Mouse (Mus musculus) induced T-regulatory cell, adult 2 months (primary cell): ENCODE results near the gene Faf1.
"Not testable (repeated sequence)": the region's sequence is repeated elsewhere in the genome, so short reads cannot be mapped to it uniquely, and the experiment has no call there.

Experiments
- DNase-seq: peaks from one replicate; pipeline ENCODE4 v3.0.0-alpha.2; 2012; ENCODE audit warnings: low read depth

The Faf1 gene

DNA sequence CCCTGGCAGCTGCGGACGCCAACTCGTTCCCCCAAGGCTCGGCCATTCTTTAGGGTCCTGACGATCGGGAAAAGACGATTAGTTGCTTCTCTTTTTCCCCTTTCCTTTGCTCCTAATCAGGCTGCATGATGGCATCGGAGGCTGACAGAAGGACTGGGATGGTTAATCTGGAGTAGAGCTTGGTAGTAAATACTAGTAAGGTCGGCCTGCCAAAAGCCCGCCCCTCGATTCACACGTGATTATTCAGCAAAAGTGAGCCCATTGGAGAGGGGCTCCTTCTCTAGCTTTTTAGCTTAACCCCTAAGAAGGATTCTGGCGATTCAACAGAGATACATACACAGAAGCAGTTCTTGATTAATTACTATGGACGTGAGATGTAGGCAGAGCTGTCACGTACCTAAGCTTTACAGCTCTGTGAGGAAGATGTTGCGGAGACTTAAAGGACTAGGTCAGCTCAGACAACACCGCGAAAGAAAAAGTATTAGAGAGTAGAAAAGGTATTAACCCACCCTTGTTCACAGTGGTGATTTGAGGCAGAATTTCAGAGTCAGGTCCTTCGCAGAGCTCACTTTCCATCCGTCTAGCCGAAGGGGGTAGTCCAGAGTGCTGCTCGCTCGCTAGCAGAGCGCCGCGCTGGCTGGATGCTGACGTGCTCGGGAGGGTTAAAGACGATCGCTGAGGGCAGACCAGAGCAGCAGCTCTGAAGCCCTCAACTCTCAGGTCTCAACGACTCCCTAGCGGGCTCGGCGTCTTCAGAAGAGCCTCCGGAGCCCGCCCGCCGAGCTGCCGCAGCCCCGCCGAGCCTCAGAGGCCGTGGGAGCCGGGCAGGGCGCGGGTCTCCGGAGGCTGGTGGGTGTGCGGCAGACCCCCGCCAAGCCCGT lies 11.0 kb upstream of the Faf1 start:
- peak; percentile 82 for DNase-seq

- DNase-seq = peak; percentile 69
Observed at GRCm38 (mm10) chr4:109665982-109666460, 10.4 kb upstream of the Faf1 start.

DNA sequence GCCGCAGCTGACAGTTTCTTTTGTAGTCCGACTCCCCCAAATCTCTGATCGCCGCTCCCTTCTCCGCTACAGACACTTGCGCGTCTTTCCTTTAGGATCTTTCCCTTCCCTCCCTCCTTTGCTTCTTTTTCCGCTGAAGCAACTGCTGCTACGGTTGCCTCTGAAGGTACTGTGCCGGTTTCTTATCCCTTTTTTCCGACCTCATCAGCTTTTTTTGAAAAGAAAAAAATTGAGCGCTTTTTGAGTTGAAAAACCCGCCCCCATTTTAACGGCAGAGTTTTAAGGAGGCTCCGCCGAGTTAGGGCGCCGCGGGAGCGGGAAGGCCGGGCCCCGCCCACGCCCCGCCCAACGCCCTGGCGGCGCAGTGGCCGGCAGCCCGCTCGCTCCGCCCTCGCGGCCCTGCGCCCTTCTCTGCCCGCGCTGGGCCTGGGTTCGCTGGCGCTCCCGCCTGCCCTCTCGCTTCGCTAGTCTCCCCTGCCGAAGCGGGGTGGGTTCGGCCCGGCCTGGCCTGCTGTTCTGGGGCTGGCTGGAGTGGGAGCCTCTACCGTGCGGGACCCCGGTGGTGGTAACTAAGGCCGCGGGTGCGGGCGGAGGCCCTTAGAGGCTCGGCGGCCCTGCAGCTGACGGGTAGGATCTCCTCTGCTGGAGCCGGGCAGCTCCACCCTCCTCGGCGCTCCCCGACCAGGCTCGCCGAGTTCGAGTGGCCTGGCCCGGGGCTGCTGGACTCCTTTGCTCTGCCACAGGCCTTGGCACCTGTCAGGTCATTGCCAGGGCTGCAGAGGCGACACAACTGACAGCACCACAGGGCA lies 9.7 kb upstream of the Faf1 start, which contains the start of gene Cdkn2c:
TSS of gene Cdkn2c (minus strand) at position 729 of the 809 bp plus-strand sequence.
- DNase-seq = peak; percentile 93

- DNase-seq = no peak
Observed at GRCm38 (mm10) chr4:109667518-109667917, 8.9 kb upstream of the Faf1 start.

- peak; percentile 80 for DNase-seq
Observed at GRCm38 (mm10) chr4:109670213-109670612, 6.2 kb upstream of the Faf1 start.

DNA sequence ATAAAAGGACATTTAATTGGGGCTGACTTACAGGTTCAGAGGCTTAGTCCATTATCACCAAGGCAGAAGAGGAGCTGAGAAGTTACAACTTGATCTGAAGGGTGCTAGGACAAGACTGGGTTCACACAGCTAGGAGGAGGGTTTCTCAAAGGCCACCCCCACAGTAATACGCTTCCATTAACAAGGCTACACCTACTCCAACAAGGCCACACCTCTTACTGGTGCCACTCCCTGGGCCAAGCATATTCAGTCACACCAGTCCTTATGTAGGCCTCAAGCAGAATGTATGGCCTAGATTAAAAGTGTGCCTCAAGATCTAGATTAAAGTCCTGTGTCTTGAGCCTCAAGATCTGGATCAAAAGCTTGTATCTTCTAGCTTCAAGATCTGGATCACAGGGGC lies 4.4 kb upstream of the Faf1 start:
- no peak for DNase-seq

- no peak for DNase-seq
Observed at GRCm38 (mm10) chr4:109674097-109674496, 2.3 kb upstream of the Faf1 start.

DNA sequence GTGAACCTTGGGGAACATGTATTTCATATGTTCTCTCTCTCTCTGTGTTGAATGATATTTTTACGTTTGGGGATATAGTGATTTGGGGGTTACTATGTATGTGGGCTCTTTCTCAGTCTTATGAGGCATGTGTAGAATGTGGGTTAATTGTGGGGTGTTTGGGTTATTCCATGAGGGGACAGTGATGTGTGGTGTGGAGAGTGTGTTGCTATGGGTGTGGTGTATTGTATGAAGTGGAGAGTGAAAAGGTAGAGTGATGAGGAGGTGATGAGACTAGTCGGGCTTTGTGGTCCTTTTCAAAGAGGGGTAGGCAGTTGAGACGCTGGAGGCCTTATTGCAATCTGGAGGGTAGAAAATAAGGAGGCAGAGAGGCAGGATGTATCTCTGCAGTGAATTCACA lies 833 bp downstream of the Faf1 start:
- DNase-seq = no peak

DNA sequence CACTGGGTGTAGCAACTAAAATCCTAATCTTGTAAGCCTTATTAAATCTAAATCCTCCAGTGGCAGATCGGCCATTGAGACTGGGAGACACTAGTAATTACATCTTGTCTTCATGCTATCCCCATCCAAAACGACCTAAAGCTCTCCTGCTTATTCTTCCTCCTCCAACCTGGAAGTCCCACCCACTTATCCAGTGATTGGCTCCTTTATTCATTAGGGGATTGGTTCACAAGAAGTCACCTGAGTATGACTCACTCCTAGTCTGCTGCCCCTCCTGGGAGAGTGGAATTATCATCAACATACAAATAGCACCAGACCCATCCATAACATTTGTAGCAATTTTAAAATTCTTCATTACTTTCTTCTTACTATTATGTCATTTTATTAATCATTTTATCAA lies 7.2 kb downstream of the Faf1 start:
- DNase-seq = no peak

GRCm38 (mm10) chr4:109692674-109693073 lies 16.3 kb downstream of the Faf1 start:
- no peak for DNase-seq

- not testable (repeated sequence) for DNase-seq
Observed at GRCm38 (mm10) chr4:109700727-109701126, 24.3 kb downstream of the Faf1 start.

DNA sequence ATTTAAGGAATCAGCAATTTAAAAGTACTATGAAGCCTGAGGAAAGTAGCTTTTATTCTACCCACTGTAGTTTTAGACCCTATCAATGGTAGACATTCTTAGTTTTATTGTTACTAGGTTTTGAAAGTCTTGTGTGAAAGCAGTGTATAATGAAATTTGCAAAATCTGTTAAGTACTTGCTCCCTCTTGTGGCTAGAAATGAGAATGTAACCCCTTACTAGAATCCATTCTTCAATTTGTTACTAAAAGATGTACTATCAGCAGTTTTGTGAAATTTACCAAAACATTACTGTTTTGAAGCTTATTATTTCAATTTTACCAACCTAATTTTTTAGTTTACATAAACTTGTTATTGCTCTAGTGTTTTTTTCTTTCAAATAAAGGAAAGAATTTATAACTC lies 27.2 kb downstream of the Faf1 start:
- DNase-seq = peak; percentile 77

- no peak for DNase-seq
Observed at GRCm38 (mm10) chr4:109705349-109705748, 29.0 kb downstream of the Faf1 start.

- no peak for DNase-seq
Observed at GRCm38 (mm10) chr4:109719281-109719680, 42.9 kb downstream of the Faf1 start.

DNA sequence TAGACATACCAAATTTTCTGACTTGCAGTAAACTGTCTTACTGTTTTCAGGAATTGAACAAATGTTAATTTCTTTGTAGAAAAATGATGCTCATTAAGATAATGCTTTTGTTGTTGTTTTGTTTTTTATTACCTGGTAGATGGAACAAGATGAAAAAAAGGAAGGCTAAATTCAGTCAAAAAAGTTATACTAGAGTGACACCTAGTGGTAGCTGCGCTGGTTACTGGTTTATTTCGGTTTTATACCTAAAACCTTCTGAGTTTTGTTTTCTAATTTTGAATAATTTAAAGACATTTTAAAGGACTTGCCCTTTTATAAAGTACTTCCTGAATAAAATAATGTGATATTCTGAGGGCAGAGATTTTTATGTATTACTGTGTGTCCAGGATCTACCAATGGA lies 52.9 kb downstream of the Faf1 start:
- peak; percentile 78 for DNase-seq

DNA sequence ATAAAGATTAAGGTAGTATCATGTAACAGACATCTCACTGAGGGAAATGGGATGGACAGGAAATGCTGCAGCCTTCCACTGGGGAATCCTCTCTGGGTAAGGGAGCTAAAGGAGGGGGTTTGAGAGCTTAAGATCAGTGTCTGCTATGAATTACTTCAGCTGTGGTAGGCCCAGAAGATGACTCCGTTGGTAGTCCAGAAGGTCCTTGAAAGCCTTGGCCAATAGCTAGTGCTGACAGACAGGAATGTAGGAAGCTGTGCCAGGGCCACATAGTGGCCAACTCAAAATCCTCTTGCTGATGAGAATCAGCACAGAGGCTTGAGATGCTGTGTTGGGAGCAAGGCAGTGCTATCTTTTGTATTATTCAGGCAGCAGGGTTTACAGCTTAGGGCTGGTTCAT lies 59.4 kb downstream of the Faf1 start:
- DNase-seq = no peak

DNA sequence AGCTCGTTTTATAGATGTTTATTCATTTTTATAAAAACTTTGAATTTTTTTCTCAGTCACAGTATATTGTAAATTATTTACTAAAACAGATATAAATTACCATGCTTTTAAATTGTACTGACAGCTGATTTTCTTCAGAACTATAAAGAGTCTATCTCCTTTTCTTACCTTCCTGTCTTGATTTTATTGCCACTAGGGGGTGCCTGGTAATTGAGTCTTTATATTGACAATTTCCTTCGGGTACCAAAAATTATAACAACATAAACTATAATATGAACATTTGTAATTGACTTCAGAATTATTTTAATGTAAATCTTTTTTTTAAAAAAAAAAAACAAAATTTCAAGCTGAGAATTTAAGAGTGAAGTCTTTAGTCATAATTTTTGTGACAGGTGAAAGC lies 67.6 kb downstream of the Faf1 start:
- DNase-seq = peak; percentile 53

- peak; percentile 77 for DNase-seq
Observed at GRCm38 (mm10) chr4:109759031-109759430, 82.6 kb downstream of the Faf1 start.

GRCm38 (mm10) chr4:109759901-109760300 lies 83.5 kb downstream of the Faf1 start:
- DNase-seq = peak; percentile 21

DNA sequence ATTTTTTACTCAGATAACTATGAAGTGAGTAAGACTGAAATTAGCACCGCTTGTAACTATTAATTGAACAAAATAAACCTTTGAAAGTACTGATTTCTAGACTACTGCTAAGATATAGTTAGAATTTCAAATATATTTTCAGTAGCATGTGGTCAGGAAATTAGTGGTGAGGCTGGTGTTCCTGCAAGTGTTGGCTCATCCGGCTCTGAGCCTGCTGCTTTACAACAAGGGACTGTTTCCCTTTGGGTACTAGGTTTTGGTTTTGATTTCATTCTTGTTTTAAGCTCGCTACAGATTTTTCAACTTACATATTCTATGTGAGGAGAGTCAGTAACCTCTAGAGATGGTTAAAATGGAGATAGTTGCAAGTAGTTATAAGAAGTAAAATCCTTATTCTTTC lies 84.1 kb downstream of the Faf1 start:
- DNase-seq = peak; percentile 76

- DNase-seq = no peak
Observed at GRCm38 (mm10) chr4:109762768-109763501, 86.5 kb downstream of the Faf1 start.

GRCm38 (mm10) chr4:109769071-109769470 lies 92.7 kb downstream of the Faf1 start:
- no peak for DNase-seq
